Mouse (Mus musculus): ENCODE measurements around the gene BC028528. TPM values are rescaled to one million over a fixed set of nuclear protein-coding genes. Genes with fewer than 3 reads are reported as not detected.
"Not testable (repeated sequence)": the region's sequence is repeated elsewhere in the genome, so short reads cannot be mapped to it uniquely, and the experiment has no call there.

The BC028528 gene
- total and polyA plus RNA-seq, 3 experiments = 7.4 to 13.6 TPM; not detected in 1

DNA sequence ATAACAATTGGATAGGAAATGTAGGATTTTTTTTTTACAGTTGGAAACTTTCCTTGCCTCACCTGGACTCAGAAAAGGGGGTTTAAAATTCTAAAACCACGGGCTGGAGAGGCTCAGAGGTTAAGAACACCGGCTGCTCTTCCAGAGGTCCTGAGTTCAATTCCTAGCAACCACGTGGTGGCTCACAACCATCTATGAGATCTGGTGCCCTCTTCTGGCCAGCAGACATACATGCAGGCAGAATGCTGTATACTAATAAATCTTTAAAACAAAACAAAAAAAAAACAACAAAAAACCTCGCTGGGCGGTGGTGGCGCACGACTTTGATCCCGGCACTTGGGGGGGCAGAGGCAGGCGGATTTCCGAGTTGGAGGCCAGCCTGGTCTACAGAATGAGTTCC, 30.6 kb downstream of the BC028528 start:
- Histone ChIP-seq H3K4me1 (ENCODE audit: control insufficient read depth in 1 of 2, insufficient read depth in 2 of 2, low read length in 2 of 2) (no peaks in the 10 kb centered on the region), H3K4me3 (ENCODE audit: control insufficient read depth in 1 of 2, insufficient read depth in 1 of 2, low read depth in 2 of 2, low read length in 2 of 2) (no peak overlapping the region), H3K36me3 (ENCODE audit: control insufficient read depth in 1 of 2, insufficient read depth in 2 of 2, low read length in 2 of 2) (peaks cover 0 to 3% of the 10 kb centered on the region in 2 experiments; a peak in 2 of 4 replicates), H3K9me3 (replicated peaks; ENCODE audit: insufficient read depth, low read length) (no peaks in the 10 kb centered on the region), H3K9ac (ENCODE audit: control insufficient read depth, low read depth, low read length, poor library complexity, severe bottlenecking) (no peak overlapping the region), H3K79me2 (ENCODE audit: control insufficient read depth, insufficient read depth, low read length, poor library complexity) (no peaks in the 10 kb centered on the region; the same call in 1 of the 2 replicates), H3K27ac (ENCODE audit: control insufficient read depth, low read depth, low read length) (no peak overlapping the region), H3K27me3 (ENCODE audit: control insufficient read depth in 1 of 2, insufficient read depth in 2 of 2, low read length in 2 of 2) (no peaks in the 10 kb centered on the region)
- peak; percentile 86 for DNase-seq (ENCODE audit: low read depth, low spot score)
- TF ChIP-seq CHD2 (IDR thresholded peaks at IDR 0.05; ENCODE audit: low read length) (no peak), CTCF (IDR thresholded peaks at IDR 0.05 in 2 of 3, conservative IDR thresholded peaks at IDR 0.05 in 1 of 3; ENCODE audit: control insufficient read depth in 1 of 3, insufficient read depth in 1 of 3, low read depth in 2 of 3, low read length in 3 of 3, poor library complexity in 1 of 3, severe bottlenecking in 1 of 3) (peak in 2 of 3 experiments; percentile 63 to 65; a peak in 4 of 6 replicates)

DNA sequence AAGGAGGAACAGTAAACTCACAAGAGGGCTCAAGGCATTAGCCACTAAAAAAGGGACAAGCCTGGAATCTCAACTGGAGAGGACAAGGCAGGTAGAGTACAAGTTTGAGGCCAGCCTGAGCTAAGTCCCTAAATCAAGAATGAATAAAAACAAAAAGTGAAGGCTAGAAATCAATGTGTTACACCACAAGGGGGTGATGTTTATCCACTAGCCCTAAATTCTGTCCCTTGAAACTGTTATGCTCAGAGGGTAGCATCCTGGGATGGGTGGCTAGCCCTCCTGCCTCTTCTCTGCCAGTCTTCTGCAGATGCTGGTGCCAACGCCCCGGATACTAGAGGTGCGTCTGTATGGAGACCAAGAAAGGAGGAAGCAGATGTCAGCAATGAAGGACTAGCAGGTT, 31.5 kb downstream of the BC028528 start:
- TF ChIP-seq RAD21 (IDR thresholded peaks at IDR 0.05; ENCODE audit: low read depth, low read length) = no peak
- no peak for TF ChIP-seq E2F4 (IDR thresholded peaks at IDR 0.05; ENCODE audit: borderline replicate concordance, low read depth, low read length)
- peak in 1 of 3 experiments; percentile 35; a peak in 1 of 6 replicates for TF ChIP-seq CTCF (IDR thresholded peaks at IDR 0.05 in 2 of 3, conservative IDR thresholded peaks at IDR 0.05 in 1 of 3; ENCODE audit: control insufficient read depth in 1 of 3, insufficient read depth in 1 of 3, low read depth in 2 of 3, low read length in 3 of 3, poor library complexity in 1 of 3, severe bottlenecking in 1 of 3)
- no peak overlapping the region for H3K9ac ChIP-seq (ENCODE audit: control insufficient read depth, low read depth, low read length, poor library complexity, severe bottlenecking)
- H3K27me3 ChIP-seq (ENCODE audit: control insufficient read depth in 1 of 2, insufficient read depth in 2 of 2, low read length in 2 of 2) = no peaks in the 10 kb centered on the region
- no peaks in the 10 kb centered on the region for H3K9me3 ChIP-seq (replicated peaks; ENCODE audit: insufficient read depth, low read length)
- no peaks in the 10 kb centered on the region for H3K4me1 ChIP-seq (ENCODE audit: control insufficient read depth in 1 of 2, insufficient read depth in 2 of 2, low read length in 2 of 2)
- H3K4me3 ChIP-seq (ENCODE audit: control insufficient read depth in 1 of 2, insufficient read depth in 1 of 2, low read depth in 2 of 2, low read length in 2 of 2) = no peak overlapping the region
- H3K27ac ChIP-seq (ENCODE audit: control insufficient read depth, low read depth, low read length) = no peak overlapping the region
- DNase-seq (ENCODE audit: low read depth, low spot score) = peak; percentile 68
- H3K79me2 ChIP-seq (ENCODE audit: control insufficient read depth, insufficient read depth, low read length, poor library complexity) = peaks cover 4% of the 10 kb centered on the region
- H3K36me3 ChIP-seq (ENCODE audit: control insufficient read depth in 1 of 2, insufficient read depth in 2 of 2, low read length in 2 of 2) = peaks cover 0 to 3% of the 10 kb centered on the region in 2 experiments; a peak in 2 of 4 replicates

DNA sequence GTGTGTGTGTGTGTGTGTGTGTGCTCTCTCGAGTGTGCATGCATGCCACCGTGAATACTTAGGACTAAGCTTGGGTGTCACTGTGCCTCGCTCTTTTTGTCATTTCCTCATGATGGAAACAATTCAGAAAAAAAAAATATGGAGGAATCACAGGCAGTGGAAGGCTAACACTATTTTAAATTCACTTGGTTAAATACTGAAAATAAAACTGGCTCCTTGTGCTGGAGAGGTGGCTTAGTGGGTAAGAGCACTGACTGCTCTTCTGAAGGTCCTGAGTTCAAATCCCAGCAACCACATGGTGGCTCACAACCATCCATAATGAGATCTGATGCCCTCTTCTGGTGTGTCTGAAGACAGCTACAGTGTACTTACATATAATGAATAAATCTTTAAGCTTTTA, 33.5 kb downstream of the BC028528 start:
- H3K9ac ChIP-seq (ENCODE audit: control insufficient read depth, low read depth, low read length, poor library complexity, severe bottlenecking); H3K4me3 ChIP-seq (ENCODE audit: control insufficient read depth in 1 of 2, insufficient read depth in 1 of 2, low read depth in 2 of 2, low read length in 2 of 2); H3K9me3 ChIP-seq (replicated peaks; ENCODE audit: insufficient read depth, low read length); DNase-seq (ENCODE audit: low read depth, low spot score); H3K27me3 ChIP-seq (ENCODE audit: control insufficient read depth in 1 of 2, insufficient read depth in 2 of 2, low read length in 2 of 2); H3K4me1 ChIP-seq (ENCODE audit: control insufficient read depth in 1 of 2, insufficient read depth in 2 of 2, low read length in 2 of 2); H3K27ac ChIP-seq (ENCODE audit: control insufficient read depth, low read depth, low read length): not testable (repeated sequence)
- H3K36me3 ChIP-seq (ENCODE audit: control insufficient read depth in 1 of 2, insufficient read depth in 2 of 2, low read length in 2 of 2) = peaks cover 4 to 20% of the 10 kb centered on the region in 2 experiments; a peak in 3 of 4 replicates
- H3K79me2 ChIP-seq (ENCODE audit: control insufficient read depth, insufficient read depth, low read length, poor library complexity) = peaks cover 20% of the 10 kb centered on the region
- peak; percentile 94 for TF ChIP-seq TBP (IDR thresholded peaks at IDR 0.05; ENCODE audit: low read depth, low read length)

DNA sequence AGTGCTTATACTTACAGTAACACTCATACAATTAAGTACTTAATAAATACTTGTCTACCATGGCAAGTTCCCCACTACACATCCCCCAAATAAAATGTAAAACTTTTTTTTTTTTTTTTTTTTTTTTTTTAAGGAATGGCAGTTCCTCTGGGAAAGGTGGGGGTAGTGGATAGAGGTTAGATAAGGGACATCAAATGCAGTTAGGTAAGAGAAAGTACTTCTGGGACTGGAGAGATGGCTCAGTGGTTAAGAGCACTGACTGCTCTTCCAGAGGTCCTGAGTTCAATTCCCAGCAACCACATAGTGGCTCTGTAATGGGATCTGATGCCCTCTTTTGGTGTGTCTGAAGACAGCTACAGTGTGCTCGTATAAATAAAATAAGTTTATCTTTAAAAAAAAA, 34.8 kb downstream of the BC028528 start:
- H3K27ac ChIP-seq (ENCODE audit: control insufficient read depth, low read depth, low read length); H3K27me3 ChIP-seq (ENCODE audit: control insufficient read depth in 1 of 2, insufficient read depth in 2 of 2, low read length in 2 of 2); H3K9me3 ChIP-seq (replicated peaks; ENCODE audit: insufficient read depth, low read length); H3K9ac ChIP-seq (ENCODE audit: control insufficient read depth, low read depth, low read length, poor library complexity, severe bottlenecking); H3K4me1 ChIP-seq (ENCODE audit: control insufficient read depth in 1 of 2, insufficient read depth in 2 of 2, low read length in 2 of 2); H3K4me3 ChIP-seq (ENCODE audit: control insufficient read depth in 1 of 2, insufficient read depth in 1 of 2, low read depth in 2 of 2, low read length in 2 of 2): not testable (repeated sequence)
- Histone ChIP-seq H3K79me2 (ENCODE audit: control insufficient read depth, insufficient read depth, low read length, poor library complexity) (peaks cover 27% of the 10 kb centered on the region), H3K36me3 (ENCODE audit: control insufficient read depth in 1 of 2, insufficient read depth in 2 of 2, low read length in 2 of 2) (peaks cover 16 to 31% of the 10 kb centered on the region in 2 experiments)
- peak; percentile 91 for TF ChIP-seq TBP (IDR thresholded peaks at IDR 0.05; ENCODE audit: low read depth, low read length)
- DNase-seq (ENCODE audit: low read depth, low spot score) = peak; percentile 48
